Mouse (Mus musculus) stomach, embryonic 15.5 days (tissue): ENCODE measurements around the gene Bcas2. TPM values are rescaled to one million over a fixed set of nuclear protein-coding genes. Genes with fewer than 3 reads are reported as not detected.

ENCODE experiments used
- ATAC-seq: fragments of 200-750 bp; cut with Nextera tagmentation; 2 replicates; pipeline ENCODE4 v1.8.0; 2017; ENCODE audit warnings: low read depth, moderate number of reproducible peaks, moderate TSS enrichment; ENCODE audit not compliant: insufficient read depth, low FRiP score
- H3K27ac ChIP-seq: fragments of 300-500 bp; sonication (generic); 2 replicates; pipeline ENCODE4 v1.5.1; 2015; ENCODE audit warnings: mild to moderate bottlenecking, inconsistent platforms
- H3K27me3 ChIP-seq: fragments of 300-500 bp; sonication (generic); replicated peaks from 2 replicates; pipeline ENCODE4 v1.6.1; 2015; ENCODE audit warnings: inconsistent platforms
- H3K36me3 ChIP-seq: fragments of 300-500 bp; sonication (generic); 2 replicates; pipeline ENCODE4 v1.6.1; 2015; ENCODE audit warnings: inconsistent platforms
- H3K4me1 ChIP-seq: fragments of 300-500 bp; sonication (generic); 2 replicates; pipeline ENCODE4 v1.6.1; 2015; ENCODE audit warnings: inconsistent platforms
- H3K4me2 ChIP-seq: fragments of 300-500 bp; sonication (generic); 2 replicates; pipeline ENCODE4 v1.6.1; 2015; ENCODE audit warnings: mild to moderate bottlenecking, inconsistent platforms
- H3K4me3 ChIP-seq: fragments of 300-500 bp; sonication (generic); replicated peaks from 2 replicates; pipeline ENCODE4 v1.5.1; 2015; ENCODE audit warnings: inconsistent platforms
- H3K9ac ChIP-seq: fragments of 300-500 bp; sonication (generic); 2 replicates; pipeline ENCODE4 v1.6.1; 2015; ENCODE audit warnings: inconsistent platforms
- H3K9me3 ChIP-seq: fragments of 300-500 bp; sonication (generic); 2 replicates; pipeline ENCODE4 v1.6.1; 2016; ENCODE audit warnings: inconsistent platforms
- WGBS: fragments of 180-500 bp; shearing (Covaris S2); methylation state at CpG from one replicate; pipeline ENCODE4 v1.1.7; 2015; 5-methylcytosine and 5-hydroxymethylcytosine counted together
- polyA plus RNA-seq: library from polyadenylated mRNA; unstranded; fragments of >200 nt; fragmentation: Nextera tagmentation; extraction: Ambion mirVana; gene quantifications from 2 replicates; pipeline ENCODE4 v1.2.1, GENCODE M21; 2015

The Bcas2 gene
- polyA plus RNA-seq, 1 experiment from 2014 or later, result 207 TPM

- 91% methylated on average over 1 of the region's 1 CpGs for WGBS
- H3K4me2 ChIP-seq, result no peak overlapping the region
- no peak for ATAC-seq
- H3K36me3 ChIP-seq, result no peaks in the 10 kb centered on the region
- H3K9ac ChIP-seq, result no peak overlapping the region
- no peaks in the 10 kb centered on the region for H3K4me1 ChIP-seq
- H3K27me3 ChIP-seq, result no peaks in the 10 kb centered on the region
- no peaks in the 10 kb centered on the region for H3K9me3 ChIP-seq
- H3K27ac ChIP-seq, result no peak overlapping the region
- no peak overlapping the region for H3K4me3 ChIP-seq
These were observed 56.3 kb downstream of the Bcas2 start for GRCm38 (mm10) chr3:103227729-103228128.

Other genes starting within 250 kb of the Bcas2 start
- gene Sycp1, start 235.6 kb upstream of the Bcas2 start, polyA plus RNA-seq, result not detected in 2 replicates
- 0.13 and 0.37 TPM in 2 replicates for gene Nr1h5, start 207.5 kb upstream of the Bcas2 start, polyA plus RNA-seq
- gene Sike1, start 175.9 kb upstream of the Bcas2 start, polyA plus RNA-seq, result 50.6 and 56.0 TPM in 2 replicates
- 291 and 302 TPM in 2 replicates for gene Csde1, start 151.2 kb upstream of the Bcas2 start, polyA plus RNA-seq
- gene Nras, start 113.4 kb upstream of the Bcas2 start, polyA plus RNA-seq, result 79.8 and 84.2 TPM in 2 replicates
- gene Ampd1, start 97.6 kb upstream of the Bcas2 start, polyA plus RNA-seq, result 0.44 TPM in 1 of 2 replicates, not detected in the other
- gene Dennd2c, start 69.1 kb upstream of the Bcas2 start, polyA plus RNA-seq, result 6.1 and 6.5 TPM in 2 replicates
- gene Trim33, start 107.6 kb downstream of the Bcas2 start, polyA plus RNA-seq, result 18.8 and 21.6 TPM in 2 replicates